ENCODE assay signal across 9 mouse cellular contexts in the genomic region with DNA sequence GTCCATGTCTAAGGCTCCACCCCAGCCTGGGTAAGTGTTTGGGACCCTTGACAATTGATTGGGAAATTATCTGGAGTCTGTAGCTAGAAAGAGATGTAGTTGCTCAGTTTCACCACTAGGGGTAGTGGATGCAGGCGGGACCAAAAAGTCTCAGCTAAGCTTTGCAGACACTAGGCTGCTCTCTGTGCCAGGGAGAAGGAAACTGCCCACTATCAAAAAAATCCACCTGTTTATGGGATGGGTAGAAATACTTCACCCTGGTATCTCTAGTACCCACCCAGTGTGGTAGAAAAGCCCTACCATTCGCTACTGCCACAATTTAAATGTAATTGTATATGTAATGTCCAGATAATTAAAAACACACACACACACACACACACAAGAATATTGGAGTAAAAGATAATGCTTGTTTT. TPM values are rescaled to one million over a fixed set of nuclear protein-coding genes. Genes with fewer than 3 reads are reported as not detected.
A peak's percentile ranks its signal among the peaks of the same experiment; 100 is the strongest.
DNase-seq lines count a peak whose midpoint lies in the region; ATAC-seq and TF ChIP-seq lines count a peak whose summit lies in the region.
"Had no signal": no experiment of that assay in that cellular context is flagged by ENCODE, and none has a peak within 500 bp of the region (broad histone marks: within the 10 kb centered on the region; RNA-seq: fewer than 3 reads in every experiment).

No protein-coding gene starts in this region.

- H3K4me2 ChIP-seq in stomach, embryonic 14.5 days (replicated peaks; ENCODE audit: low read depth, low read length): no peak overlapping the region

- TF ChIP-seq CTCF in gastrocnemius, adult 2 months (IDR thresholded peaks at IDR 0.05): peak; percentile 74
- TF ChIP-seq CTCF in brain, embryonic 14.5 days (IDR thresholded peaks at IDR 0.05; ENCODE audit: borderline replicate concordance, extremely low read depth, insufficient read depth, insufficient read length): peak; percentile 74; the same call in 1 of the 2 replicates

- no peak overlapping the region for H3K27ac ChIP-seq in gastrocnemius, adult 2 months
- H3K27ac ChIP-seq in stomach, embryonic 14.5 days (ENCODE audit: low read length): no peak overlapping the region
- H3K27ac ChIP-seq: macrophage had no signal

- TF ChIP-seq POLR2A in brain, embryonic 14.5 days (IDR thresholded peaks at IDR 0.05; ENCODE audit: borderline replicate concordance, extremely low read depth, insufficient read depth, insufficient read length, poor library complexity, severe bottlenecking): no peak

- peak; percentile 50; the same call in 1 of the 2 replicates for ATAC-seq in stomach, embryonic 14.5 days (ENCODE audit: insufficient number of reproducible peaks, insufficient read depth, low FRiP score, low read depth)

- no peaks in the 10 kb centered on the region for H3K36me3 ChIP-seq in stomach, embryonic 14.5 days (ENCODE audit: control insufficient read depth, insufficient read depth, low read length)

- no peaks in the 10 kb centered on the region for H3K9me3 ChIP-seq in stomach, embryonic 14.5 days (ENCODE audit: control insufficient read depth, low read depth, low read length)

- H3K4me1 ChIP-seq in stomach, embryonic 14.5 days (ENCODE audit: control insufficient read depth, insufficient read depth, low read length): 0 out of 2 replicates have a peak, but pooled peaks cover 5% of the 10 kb centered on the region

- 27% methylated on average over 2 of the region's 2 CpGs for WGBS in stomach, embryonic 14.5 days

- H3K4me3 ChIP-seq in gastrocnemius, adult 2 months: no peak overlapping the region
- no peak overlapping the region for H3K4me3 ChIP-seq in stomach, embryonic 14.5 days (ENCODE audit: low read depth, low read length)

- no peak for DNase-seq in gastrocnemius, adult 2 months
- no peak for DNase-seq in gastrocnemius, postnatal 25 days
- DNase-seq in 3T3-L1 (ENCODE audit: low read depth, low spot score): peak; percentile 64
- DNase-seq in brain, embryonic 14.5 days (ENCODE audit: low read depth): peak; percentile 53
- DNase-seq in induced T-regulatory cell, adult 2 months (ENCODE audit: low read depth): peak; percentile 39
- DNase-seq in right cerebral cortex, postnatal 10 days (ENCODE audit: low spot score in 2 of 2): no peak
- DNase-seq in adrenal gland, postnatal 4 days (ENCODE audit: low spot score in 2 of 2): no peak

- H3K27me3 ChIP-seq in stomach, embryonic 14.5 days (ENCODE audit: control insufficient read depth, insufficient read depth, low read length): no peaks in the 10 kb centered on the region

- intact Hi-C loops in gastrocnemius, adult 2 months (cut with DNase I): no loop called here

- H3K9ac ChIP-seq in stomach, embryonic 14.5 days (replicated peaks; ENCODE audit: low read depth, low read length): no peak overlapping the region

RNA-seq across cellular contexts. Expression of gene Ghrhr, which starts 17.4 kb away (rescaled TPM):
- not detected for total RNA-seq in gastrocnemius, adult 2 months (2021)
- total RNA-seq in gastrocnemius, postnatal 25 days (2021): not detected
- not detected in 2 replicates for polyA plus RNA-seq in brain, embryonic 14.5 days (2012; rRNA removed)
- polyA plus RNA-seq in stomach, embryonic 14.5 days (2014; fragmentation: Nextera tagmentation; extraction: Ambion mirVana): not detected in 2 replicates
- total RNA-seq in adrenal gland, postnatal 4 days (2021): not detected
- polyA plus RNA-seq: macrophage had no signal

RNA-seq across cellular contexts. Expression of gene Aqp1, which starts 22.5 kb away (rescaled TPM):
- 100 to 1,000 TPM; 251 to 256 TPM for total RNA-seq in gastrocnemius, adult 2 months (2021)
- total RNA-seq in gastrocnemius, postnatal 25 days (2021): 100 to 1,000 TPM; 203 to 271 TPM
- polyA plus RNA-seq in brain, embryonic 14.5 days (2012; rRNA removed): 10.8 and 21.6 TPM in 2 replicates
- polyA plus RNA-seq in stomach, embryonic 14.5 days (2014; fragmentation: Nextera tagmentation; extraction: Ambion mirVana): 2.6 and 2.8 TPM in 2 replicates
- total RNA-seq in adrenal gland, postnatal 4 days (2021): 10 to 100 TPM; 71.4 to 78.1 TPM
- polyA plus RNA-seq: macrophage had no signal

Comparison
In these comparisons a context has a peak if more than half of its experiments do, and no peak if none do; other contexts are left out.
1. DNase-seq: peak in 3T3-L1 (single experiment), brain, embryonic 14.5 days (single experiment) and induced T-regulatory cell, adult 2 months (single experiment); none in gastrocnemius, adult 2 months (single experiment), gastrocnemius, postnatal 25 days (single experiment), right cerebral cortex, postnatal 10 days (0 of 2) and adrenal gland, postnatal 4 days (0 of 2).